Mouse (Mus musculus): ENCODE measurements around the gene Tmem239.

- no peak for TF ChIP-seq GATA1 (IDR thresholded peaks at IDR 0.05; ENCODE audit: borderline replicate concordance, low read length)
- no peak for TF ChIP-seq FLI1 (IDR thresholded peaks at IDR 0.05; ENCODE audit: low read length)
Measured at GRCm38 (mm10) chr2:130450434-130450796, 44.1 kb downstream of the Tmem239 start.
